Mouse (Mus musculus) brain, adult 2 months (tissue): ENCODE measurements around the gene Zfp830.

ENCODE experiments used
- DNase-seq: peaks from one replicate; pipeline ENCODE4 v3.0.0; 2011; ENCODE audit warnings: low read depth, low spot score

The Zfp830 gene

GRCm38 (mm10) chr11:82763742-82764437, at the start of gene Zfp830, which contains the start of gene Cct6b:
Zfp830 (plus strand) TSS chr11:82764345.
Cct6b (minus strand) TSS chr11:82764321.
- peak; percentile 97 for DNase-seq

GRCm38 (mm10) chr11:82719294-82719693, 44.9 kb upstream of the Zfp830 start:
- no peak for DNase-seq

- no peak for DNase-seq
Measured at GRCm38 (mm10) chr11:82726862-82727261, 37.3 kb upstream of the Zfp830 start.

GRCm38 (mm10) chr11:82734227-82734626, 29.9 kb upstream of the Zfp830 start:
- no peak for DNase-seq

GRCm38 (mm10) chr11:82739006-82739405, 25.1 kb upstream of the Zfp830 start:
- no peak for DNase-seq

- DNase-seq = peak; percentile 6
Measured at GRCm38 (mm10) chr11:82746138-82746537, 18.0 kb upstream of the Zfp830 start.

- peak; percentile 10 for DNase-seq
Measured at GRCm38 (mm10) chr11:82746857-82747366, 17.2 kb upstream of the Zfp830 start.

GRCm38 (mm10) chr11:82752349-82753115, 11.6 kb upstream of the Zfp830 start:
- DNase-seq = no peak

GRCm38 (mm10) chr11:82755919-82756318, 8.2 kb upstream of the Zfp830 start:
- no peak for DNase-seq

GRCm38 (mm10) chr11:82762286-82762829, 1.8 kb upstream of the Zfp830 start:
- no peak for DNase-seq

- DNase-seq = no peak
Measured at GRCm38 (mm10) chr11:82763261-82763660, 884 bp upstream of the Zfp830 start.

- DNase-seq = no peak
Measured at GRCm38 (mm10) chr11:82764438-82764924, 336 bp downstream of the Zfp830 start.

GRCm38 (mm10) chr11:82780134-82780533, 16.0 kb downstream of the Zfp830 start:
- no peak for DNase-seq

GRCm38 (mm10) chr11:82780983-82781903, 17.1 kb downstream of the Zfp830 start, which contains the start of gene Lig3:
Lig3 (plus strand) TSS chr11:82781108.
- peak; percentile 96 for DNase-seq

GRCm38 (mm10) chr11:82782197-82782596, 18.1 kb downstream of the Zfp830 start:
- no peak for DNase-seq

GRCm38 (mm10) chr11:82783453-82783852, 19.3 kb downstream of the Zfp830 start:
- DNase-seq = no peak

GRCm38 (mm10) chr11:82806656-82807055, 42.5 kb downstream of the Zfp830 start:
- no peak for DNase-seq

GRCm38 (mm10) chr11:82807370-82807769, 43.2 kb downstream of the Zfp830 start:
- DNase-seq = no peak

- DNase-seq = peak; percentile 46
Measured at GRCm38 (mm10) chr11:82808485-82808884, 44.3 kb downstream of the Zfp830 start.
